In the genomic region with DNA sequence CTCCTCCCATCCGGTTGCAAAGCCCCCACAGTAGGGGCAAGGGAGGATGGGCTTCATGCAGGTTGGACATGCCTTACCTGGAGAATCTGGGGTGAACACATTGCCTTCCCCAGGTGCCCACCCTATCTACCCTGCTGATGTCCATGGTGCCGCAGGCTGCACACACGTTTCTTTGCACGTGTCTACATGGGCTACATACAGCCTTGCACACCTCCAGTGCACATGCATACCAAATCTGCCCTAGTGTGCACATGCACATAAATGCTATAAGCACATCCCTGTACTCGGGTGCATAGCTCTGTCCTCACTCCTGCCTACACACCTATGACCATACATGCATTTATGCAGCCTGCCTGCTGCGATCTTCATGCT, we compare ENCODE assay signal across 8 mouse cellular contexts. TPM values are rescaled to one million over a fixed set of nuclear protein-coding genes. Genes with fewer than 3 reads are reported as not detected.
DNase-seq lines count a peak whose midpoint lies in the region; ATAC-seq and TF ChIP-seq lines count a peak whose summit lies in the region.

No protein-coding gene starts in this region.

- peak; percentile 46 to 62 for DNase-seq in cerebellum, adult 2 months
- no peak for DNase-seq in cerebellum, postnatal 14 days
- DNase-seq in lung, adult 2 months = no peak
- no peak for DNase-seq in ovary, postnatal 10 days (ENCODE audit: low spot score)
- DNase-seq in urinary bladder, postnatal 25 days (ENCODE audit: low spot score) = no peak

- TF ChIP-seq CTCF in cerebellum, adult 2 months (IDR thresholded peaks at IDR 0.05; ENCODE audit: borderline replicate concordance, insufficient read depth, low read depth, low read length) = no peak
- no peak for TF ChIP-seq CTCF in lung, adult 2 months (IDR thresholded peaks at IDR 0.05; ENCODE audit: insufficient read depth, low read length)
- TF ChIP-seq CTCF in small intestine, adult 2 months (IDR thresholded peaks at IDR 0.05; ENCODE audit: extremely low read depth, insufficient read length, insufficient replicate concordance, low read depth, low read length) = no peak

- H3K4me1 ChIP-seq in cerebellum, adult 2 months (ENCODE audit: control insufficient read depth, insufficient read depth, low read length) = peaks cover 56% of the 10 kb centered on the region
- H3K4me1 ChIP-seq in lung, embryonic 15.5 days = peaks cover 15% of the 10 kb centered on the region
- H3K4me1 ChIP-seq in lung, adult 2 months (ENCODE audit: control insufficient read depth, insufficient read depth, low read length) = 0 out of 2 replicates have a peak, but pooled peaks cover 3% of the 10 kb centered on the region
- peaks cover 10% of the 10 kb centered on the region for H3K4me1 ChIP-seq in limb, embryonic 12.5 days (replicated peaks)
- peaks cover 18% of the 10 kb centered on the region for H3K4me1 ChIP-seq in small intestine, adult 2 months (ENCODE audit: control insufficient read depth, insufficient read depth, insufficient read length, low read length)

- H3K27ac ChIP-seq in cerebellum, adult 2 months (ENCODE audit: insufficient read depth, low read length) = peak overlapping the region; percentile 60
- no peak overlapping the region for H3K27ac ChIP-seq in lung, embryonic 15.5 days
- no peak overlapping the region for H3K27ac ChIP-seq in limb, embryonic 12.5 days
- no peak overlapping the region for H3K27ac ChIP-seq in small intestine, adult 2 months (ENCODE audit: insufficient read depth, low read depth, low read length)

- no peaks in the 10 kb centered on the region for H3K36me3 ChIP-seq in lung, embryonic 15.5 days
- H3K36me3 ChIP-seq in limb, embryonic 12.5 days = no peaks in the 10 kb centered on the region
- no peaks in the 10 kb centered on the region for H3K36me3 ChIP-seq in small intestine, adult 2 months (ENCODE audit: control insufficient read depth, insufficient read depth, low read length)

- 10% methylated on average over 6 of the region's 6 CpGs for WGBS in cerebellum, adult 2 months
- 62% methylated on average over 6 of the region's 6 CpGs for WGBS in lung, embryonic 15.5 days
- WGBS in lung, adult 2 months = 67% methylated on average over 6 of the region's 6 CpGs
- 65% methylated on average over 6 of the region's 6 CpGs for WGBS in limb, embryonic 12.5 days
- WGBS in small intestine, adult 2 months = 76% methylated on average over 6 of the region's 6 CpGs

- peak overlapping the region; percentile 99 for H3K4me2 ChIP-seq in lung, embryonic 15.5 days
- peak overlapping the region; percentile 99 for H3K4me2 ChIP-seq in limb, embryonic 12.5 days

- TF ChIP-seq POLR2A in cerebellum, adult 2 months (IDR thresholded peaks at IDR 0.05; ENCODE audit: borderline replicate concordance, insufficient read depth, low read length) = peak; percentile 35; the same call in 1 of the 2 replicates
- TF ChIP-seq POLR2A in lung, adult 2 months (IDR thresholded peaks at IDR 0.05; ENCODE audit: borderline replicate concordance, extremely low read depth, low read depth, low read length) = no peak
- no peak for TF ChIP-seq POLR2A in small intestine, adult 2 months (IDR thresholded peaks at IDR 0.05; ENCODE audit: low read depth, low read length)

- peak overlapping the region; percentile 90 for H3K4me3 ChIP-seq in cerebellum, adult 2 months (replicated peaks; ENCODE audit: insufficient read depth, low read depth, low read length)
- H3K4me3 ChIP-seq in lung, embryonic 15.5 days = no peak overlapping the region; the same call in 1 of the 2 replicates
- H3K4me3 ChIP-seq in lung, adult 2 months (replicated peaks; ENCODE audit: extremely low read depth, low read depth, low read length) = no peak overlapping the region
- peak overlapping the region; percentile 72 for H3K4me3 ChIP-seq in limb, embryonic 12.5 days (replicated peaks)
- peak overlapping the region; percentile 92; the same call in 1 of the 2 replicates for H3K4me3 ChIP-seq in small intestine, adult 2 months (ENCODE audit: low read depth, low read length)

- no peak for ATAC-seq in lung, embryonic 15.5 days (ENCODE audit: borderline replicate concordance, extremely low read depth, low FRiP score, low TSS enrichment)
- no peak for ATAC-seq in limb, embryonic 12.5 days (ENCODE audit: insufficient number of reproducible peaks, insufficient read depth, low FRiP score, low TSS enrichment, low read depth)

- no peaks in the 10 kb centered on the region for H3K27me3 ChIP-seq in cerebellum, adult 2 months (ENCODE audit: control insufficient read depth, insufficient read depth, low read length)
- peaks cover 45% of the 10 kb centered on the region for H3K27me3 ChIP-seq in lung, embryonic 15.5 days
- peaks cover 57% of the 10 kb centered on the region for H3K27me3 ChIP-seq in limb, embryonic 12.5 days
- H3K27me3 ChIP-seq in small intestine, adult 2 months (ENCODE audit: control insufficient read depth, insufficient read depth, low read length) = peaks cover 10% of the 10 kb centered on the region; the same call in 1 of the 2 replicates

- H3K9me3 ChIP-seq in lung, embryonic 15.5 days = no peaks in the 10 kb centered on the region
- no peaks in the 10 kb centered on the region for H3K9me3 ChIP-seq in limb, embryonic 12.5 days

- no peak overlapping the region for H3K9ac ChIP-seq in lung, embryonic 15.5 days
- no peak overlapping the region for H3K9ac ChIP-seq in limb, embryonic 12.5 days (replicated peaks)

RNA-seq across cellular contexts. Expression of gene Rtn4r, which starts 1.1 kb away (rescaled TPM):
- 82.9 and 97.4 TPM in 2 replicates for polyA plus RNA-seq in cerebellum, adult 2 months (2012; rRNA removed)
- 0.74 and 0.90 TPM in 2 replicates for polyA plus RNA-seq in lung, embryonic 15.5 days (2015; fragmentation: Nextera tagmentation; extraction: Ambion mirVana)
- 1.1 and 1.4 TPM in 2 replicates for polyA plus RNA-seq in lung, adult 2 months (2012; rRNA removed)
- polyA plus RNA-seq in limb, embryonic 12.5 days (2016; fragmentation: Nextera tagmentation; extraction: Ambion mirVana) = 8.3 and 9.9 TPM in 2 replicates
- polyA plus RNA-seq in small intestine, adult 2 months (2012; rRNA removed) = 8.4 and 21.9 TPM in 2 replicates

RNA-seq across cellular contexts. Expression of gene Prodh, which starts 38.5 kb away (rescaled TPM):
- 45.1 and 55.8 TPM in 2 replicates for polyA plus RNA-seq in cerebellum, adult 2 months (2012; rRNA removed)
- 13.5 and 14.7 TPM in 2 replicates for polyA plus RNA-seq in lung, embryonic 15.5 days (2015; fragmentation: Nextera tagmentation; extraction: Ambion mirVana)
- 49.3 and 56.7 TPM in 2 replicates for polyA plus RNA-seq in lung, adult 2 months (2012; rRNA removed)
- 13.1 and 13.8 TPM in 2 replicates for polyA plus RNA-seq in limb, embryonic 12.5 days (2016; fragmentation: Nextera tagmentation; extraction: Ambion mirVana)
- polyA plus RNA-seq in small intestine, adult 2 months (2012; rRNA removed) = 26.1 and 89.7 TPM in 2 replicates

Comparison
In these comparisons a context has a peak if more than half of its experiments do, and no peak if none do; other contexts are left out.
1. DNase-seq: peak in cerebellum, adult 2 months (2 of 2); none in cerebellum, postnatal 14 days (0 of 2), lung, adult 2 months (single experiment), ovary, postnatal 10 days (single experiment) and urinary bladder, postnatal 25 days (single experiment).
2. H3K4me3 ChIP-seq: peak in cerebellum, adult 2 months (single experiment), limb, embryonic 12.5 days (single experiment) and small intestine, adult 2 months (single experiment); none in lung, embryonic 15.5 days (single experiment) and lung, adult 2 months (single experiment).